Mouse (Mus musculus): Measurements from ENCODE around the gene Znhit1.

The Znhit1 gene

DNA sequence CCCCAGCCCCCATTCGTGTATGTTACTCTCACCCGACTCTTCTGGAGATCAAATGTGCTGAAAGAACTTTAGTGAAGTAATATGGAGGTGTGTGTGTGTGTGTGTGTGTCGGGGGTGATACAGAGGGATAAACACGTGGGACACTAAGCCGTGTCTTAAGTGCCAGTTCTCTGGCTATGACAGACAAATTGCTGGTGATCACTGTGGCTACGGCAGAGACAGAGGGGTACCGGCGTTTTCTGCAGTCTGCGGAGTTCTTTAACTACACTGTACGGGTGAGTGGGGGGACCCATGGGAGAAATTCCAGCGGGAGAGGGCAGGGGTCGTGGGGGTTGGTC lies at the start of gene Znhit1:
TSS of gene Znhit1 (minus strand) at position 88 of the 338 bp plus-strand sequence.
- DNase-seq, result no peak

DNA sequence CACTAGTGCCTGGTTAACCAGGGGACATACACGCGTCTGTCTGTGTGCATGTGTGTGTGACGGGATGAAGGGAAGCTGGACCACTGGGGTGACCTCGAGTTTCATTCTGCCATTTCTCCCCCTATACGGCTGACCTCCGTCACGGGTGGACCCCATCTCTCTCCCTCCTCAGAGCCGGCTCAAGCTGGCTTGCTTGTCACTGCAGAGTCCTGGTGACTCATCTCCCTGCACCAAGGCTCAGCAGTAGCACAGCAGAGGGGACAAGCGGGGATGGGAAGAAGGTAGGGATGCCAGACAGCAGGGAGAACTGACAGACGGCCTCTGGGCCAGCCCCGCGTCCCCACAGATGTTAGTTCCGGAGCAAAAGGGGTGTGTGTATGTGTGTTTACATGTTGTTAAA lies 48.4 kb upstream of the Znhit1 start:
- no peak for DNase-seq

DNA sequence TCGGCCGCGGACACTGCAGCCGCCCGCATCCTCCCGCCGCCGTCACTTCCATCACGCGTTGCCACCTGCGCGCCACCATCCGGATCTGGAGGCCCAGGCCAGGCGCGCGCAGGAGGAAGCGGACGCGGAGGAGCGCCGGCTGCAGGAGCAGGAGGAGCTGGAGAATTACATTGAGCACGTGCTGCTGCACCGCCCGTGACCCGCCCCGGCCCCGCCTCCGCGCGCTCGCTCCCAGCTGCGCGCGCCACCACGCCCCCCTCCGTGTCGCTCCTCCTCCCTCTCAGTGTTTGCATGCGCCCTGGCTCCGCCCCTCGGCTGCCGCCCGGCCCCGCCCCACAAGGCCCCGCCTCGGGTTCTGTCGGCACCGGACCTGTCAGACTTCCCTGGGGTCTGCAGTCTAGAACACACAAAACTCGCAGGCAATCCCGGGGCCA lies 44.8 kb upstream of the Znhit1 start:
- peak; percentile 72 for DNase-seq

DNA sequence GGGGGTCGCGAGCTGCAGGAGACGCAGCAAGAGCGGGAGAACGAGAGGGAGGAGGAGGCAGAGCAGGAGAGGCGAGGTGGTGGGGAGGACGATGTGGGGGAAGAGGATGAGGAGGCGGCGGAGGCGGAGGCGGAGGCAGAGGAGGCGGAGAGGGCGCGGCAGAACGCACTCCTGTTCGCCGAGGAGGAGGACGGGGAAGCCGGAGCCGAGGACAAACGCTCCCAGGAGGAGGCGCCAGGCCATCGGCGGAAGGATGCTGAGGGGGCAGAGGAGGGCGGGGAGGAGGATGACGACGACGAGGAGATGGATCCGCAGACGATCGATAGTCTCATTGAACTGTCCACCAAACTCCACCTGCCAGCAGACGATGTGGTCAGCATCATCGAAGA lies 44.2 kb upstream of the Znhit1 start:
- DNase-seq, result peak; percentile 34

DNA sequence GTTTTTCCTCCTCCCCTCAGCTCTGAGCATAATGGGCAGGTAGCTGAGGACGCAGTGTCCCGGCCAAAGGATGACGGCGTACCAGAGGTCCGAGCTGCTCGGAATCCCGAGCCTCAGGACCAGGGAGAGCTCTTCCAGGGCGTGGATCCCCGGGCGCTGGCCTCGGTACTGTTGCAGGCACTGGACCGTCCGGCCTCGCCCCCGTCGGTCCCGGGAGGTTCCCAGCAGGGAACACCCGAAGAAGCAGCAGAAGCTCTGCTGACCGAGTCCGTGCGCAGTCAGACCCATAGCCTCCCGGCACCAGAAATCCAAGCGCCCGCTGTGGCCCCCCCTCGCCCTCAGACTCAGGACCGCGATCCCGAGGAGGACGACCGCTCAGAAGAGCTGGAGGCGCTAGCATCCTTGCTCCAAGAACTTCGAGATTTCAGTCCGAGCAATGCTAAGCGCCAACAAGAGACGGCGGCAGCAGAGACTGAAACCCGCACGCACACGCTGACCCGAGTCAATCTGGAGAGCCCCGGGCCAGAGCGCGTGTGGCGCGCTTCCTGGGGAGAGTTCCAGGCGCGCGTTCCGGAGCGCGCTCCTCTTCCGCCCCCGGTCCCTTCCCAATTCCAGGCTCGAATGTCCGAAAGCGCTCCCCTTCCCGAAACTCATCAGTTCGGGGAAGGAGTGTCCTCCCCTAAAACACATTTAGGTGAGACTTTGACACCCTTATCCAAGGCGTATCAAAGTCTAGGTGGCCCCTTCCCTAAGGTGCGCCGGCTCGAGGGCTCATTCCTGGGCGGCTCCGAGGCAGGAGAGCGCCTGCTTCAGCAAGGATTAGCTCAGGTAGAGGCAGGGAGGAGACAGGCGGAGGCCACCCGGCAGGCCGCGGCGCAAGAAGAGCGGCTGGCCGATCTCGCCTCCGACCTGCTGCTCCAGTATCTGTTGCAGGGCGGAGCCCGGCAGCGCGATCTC lies 43.5 kb upstream of the Znhit1 start:
- DNase-seq, result peak; percentile 27

DNA sequence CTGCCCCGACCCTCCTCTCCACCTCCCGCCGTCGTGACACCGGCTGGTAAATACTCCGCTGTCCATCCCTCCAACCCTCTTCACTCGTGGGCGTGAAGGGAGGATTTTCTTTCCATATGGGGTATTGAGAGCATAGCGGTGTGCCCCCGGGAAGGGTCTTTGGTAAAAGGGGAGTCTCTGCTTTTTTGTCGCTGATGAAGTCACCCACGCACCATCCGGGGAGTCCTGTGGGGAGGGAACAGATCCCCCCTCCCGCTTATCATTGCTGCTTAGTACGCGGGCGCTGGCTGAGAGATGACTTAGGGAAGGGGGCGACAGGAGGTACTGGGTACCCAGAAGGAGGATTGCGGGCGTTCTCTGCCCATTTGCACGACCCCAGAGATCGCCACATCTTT lies 42.6 kb upstream of the Znhit1 start:
- no peak for DNase-seq

DNA sequence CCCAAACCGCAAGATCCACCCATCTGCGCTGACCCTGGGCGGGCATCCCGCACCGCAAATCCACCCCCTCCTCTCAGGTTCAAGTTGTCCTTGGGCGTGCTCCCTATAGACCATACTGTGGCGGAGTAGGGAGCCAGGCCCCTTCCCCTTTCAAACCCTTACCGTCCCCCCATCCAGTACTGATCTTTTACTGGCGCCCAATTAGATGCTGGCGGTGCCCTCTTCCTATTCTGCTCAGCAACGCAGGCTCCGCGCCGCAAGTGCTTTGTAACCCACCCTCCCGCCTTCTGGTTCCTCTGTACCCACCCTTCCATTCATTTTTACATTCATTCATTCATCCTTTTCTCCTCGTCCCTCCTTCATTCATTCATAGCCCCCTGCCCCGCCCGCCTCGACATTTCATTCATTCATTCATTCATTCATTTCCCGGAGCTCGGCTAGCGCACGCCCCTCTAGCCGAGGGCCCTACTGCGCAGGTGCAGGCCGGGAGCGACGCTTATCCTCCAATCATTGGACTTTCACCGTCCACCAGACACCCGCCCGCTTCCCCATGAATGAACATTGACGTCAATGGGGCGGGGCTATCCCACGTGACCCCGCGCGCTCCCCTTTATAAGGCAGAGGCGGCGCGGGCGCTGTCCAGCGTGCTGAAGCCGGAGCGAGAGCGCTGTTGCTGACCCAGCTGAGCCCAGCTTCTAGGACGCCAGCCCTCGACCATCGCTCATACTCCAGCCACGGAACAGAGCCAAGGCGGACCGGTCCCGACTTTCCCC lies 42.0 kb upstream of the Znhit1 start:
- DNase-seq, result peak; percentile 91

DNA sequence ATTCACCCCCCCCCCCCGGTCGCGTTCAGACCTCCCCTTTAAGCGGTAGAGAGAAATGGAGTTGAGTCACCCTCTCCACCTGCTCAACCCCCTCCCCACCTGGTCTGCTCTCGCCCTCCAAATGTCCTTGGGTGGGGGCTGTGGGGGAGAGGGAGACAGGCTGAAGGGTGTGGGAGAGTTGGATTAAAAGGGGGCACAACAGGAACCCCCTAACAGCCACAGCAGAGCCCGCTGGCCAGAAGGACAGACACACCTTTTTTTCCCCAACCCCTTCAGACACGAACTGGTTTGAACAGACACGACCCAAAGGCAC lies 41.4 kb upstream of the Znhit1 start:
- DNase-seq, result no peak

DNA sequence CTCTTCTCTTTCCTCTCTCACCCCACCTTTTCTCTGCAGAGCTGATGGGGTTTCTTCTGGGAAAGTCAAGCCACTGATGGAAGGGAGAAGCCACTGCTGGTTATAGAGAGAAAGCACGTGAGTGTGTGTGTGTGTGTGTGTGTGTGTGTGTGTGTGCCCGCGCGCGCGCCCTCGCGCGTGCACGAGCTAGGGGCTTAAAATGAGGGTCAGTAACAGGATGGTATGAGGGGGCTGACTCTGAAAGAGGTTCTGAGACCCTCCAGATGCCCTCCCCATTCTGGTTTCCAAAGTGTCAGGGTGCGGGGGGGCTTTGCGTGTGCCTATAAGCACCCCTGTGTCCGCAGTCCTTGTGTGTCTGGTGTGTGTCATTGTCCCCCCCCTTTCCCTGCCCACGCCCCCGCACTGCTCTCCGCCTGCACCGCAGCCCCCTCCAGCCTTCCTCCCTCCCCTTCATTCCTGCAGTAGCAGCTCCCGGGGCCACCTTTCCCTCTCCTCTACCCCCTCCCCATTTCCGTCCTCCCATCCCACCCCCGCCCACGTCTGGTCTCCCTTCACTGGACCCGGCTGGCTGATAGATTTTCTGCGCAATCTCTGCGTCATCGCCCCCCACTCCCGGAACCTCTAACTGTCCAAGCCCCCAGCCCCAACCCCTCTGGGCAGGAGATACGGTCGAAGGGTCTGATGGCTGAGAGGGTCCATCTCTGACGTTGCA lies 40.9 kb upstream of the Znhit1 start:
- DNase-seq, result no peak

DNA sequence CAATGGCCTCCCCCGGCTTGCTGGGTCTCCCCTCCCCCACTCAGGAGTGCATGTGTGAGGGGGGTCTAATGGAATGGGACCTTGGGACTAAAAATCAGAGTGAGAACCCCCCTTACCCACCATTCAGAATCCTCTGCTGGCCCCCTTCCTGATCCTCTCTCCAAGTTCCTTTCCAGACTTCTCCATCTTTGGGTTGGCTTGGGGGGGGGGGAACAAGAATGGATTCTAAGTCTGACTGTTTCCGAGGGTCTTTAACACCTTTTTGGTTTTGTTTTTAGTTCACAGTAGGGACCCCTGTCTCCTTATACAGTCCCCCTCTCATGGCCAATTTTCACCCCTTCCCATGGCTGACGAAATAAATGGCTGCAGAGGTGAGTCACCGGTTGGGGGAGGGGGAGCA lies 38.3 kb upstream of the Znhit1 start, which contains the start of gene Vgf:
TSS of gene Vgf (plus strand) at position 301 of the 400 bp plus-strand sequence.
- no peak for DNase-seq

DNA sequence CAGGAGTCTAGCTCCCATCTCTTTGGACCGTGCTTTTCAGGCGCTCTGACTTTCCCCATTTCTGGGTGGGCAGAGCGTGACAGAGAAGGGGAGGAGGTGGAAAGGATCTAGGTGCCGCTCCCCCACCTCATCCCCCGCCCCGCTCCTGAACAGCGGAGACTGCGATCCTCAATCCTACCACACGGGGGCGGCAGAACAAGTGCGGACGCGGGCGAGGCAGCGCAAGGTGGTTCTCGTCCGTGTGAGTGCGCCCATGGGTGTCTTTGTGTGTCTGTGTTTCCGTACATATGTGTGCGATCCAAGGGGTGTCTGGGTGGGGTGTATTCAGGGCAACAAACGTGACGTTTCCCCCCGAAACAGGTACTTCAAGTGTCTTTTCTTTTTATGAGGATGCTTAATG lies 37.3 kb upstream of the Znhit1 start:
- DNase-seq, result peak; percentile 69

DNA sequence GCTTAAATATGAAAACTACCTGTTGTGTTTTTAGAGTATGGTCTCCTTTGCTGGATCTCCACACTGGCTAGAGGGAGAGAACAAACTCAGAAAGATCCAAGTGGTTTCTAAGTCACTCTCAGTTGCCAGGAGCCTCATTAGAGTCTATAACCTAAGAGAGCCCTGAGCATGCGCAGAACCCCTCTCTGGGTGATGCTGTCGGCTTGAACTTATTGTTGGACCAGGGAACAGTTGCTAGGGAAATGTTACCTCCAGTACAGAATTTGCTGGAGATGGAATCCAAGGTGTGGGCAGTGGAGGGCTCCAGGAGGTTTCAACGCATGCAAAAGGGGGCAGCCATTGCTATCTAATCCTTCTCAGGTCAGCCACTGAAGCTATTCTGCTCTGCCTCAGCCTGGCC lies 36.5 kb upstream of the Znhit1 start:
- no peak for DNase-seq

DNA sequence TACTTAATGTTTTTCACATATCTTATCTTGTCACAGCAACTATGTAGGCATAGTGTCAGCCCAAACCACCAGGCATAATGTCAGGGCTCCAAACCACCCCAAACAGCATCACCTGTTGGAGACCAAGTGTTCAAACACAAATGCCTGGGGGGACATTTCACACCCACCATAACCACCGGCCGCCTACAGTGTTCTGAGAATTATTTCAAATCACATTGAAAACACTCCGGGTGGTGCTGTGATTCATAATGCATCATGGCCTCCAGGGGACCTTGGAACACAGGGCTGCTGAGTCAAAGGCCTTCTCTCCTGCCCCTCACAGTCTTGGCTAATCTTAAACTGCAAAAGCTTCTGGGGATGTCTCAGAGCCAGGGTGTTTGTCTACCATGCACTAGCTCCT lies 28.1 kb upstream of the Znhit1 start:
- no peak for DNase-seq

DNA sequence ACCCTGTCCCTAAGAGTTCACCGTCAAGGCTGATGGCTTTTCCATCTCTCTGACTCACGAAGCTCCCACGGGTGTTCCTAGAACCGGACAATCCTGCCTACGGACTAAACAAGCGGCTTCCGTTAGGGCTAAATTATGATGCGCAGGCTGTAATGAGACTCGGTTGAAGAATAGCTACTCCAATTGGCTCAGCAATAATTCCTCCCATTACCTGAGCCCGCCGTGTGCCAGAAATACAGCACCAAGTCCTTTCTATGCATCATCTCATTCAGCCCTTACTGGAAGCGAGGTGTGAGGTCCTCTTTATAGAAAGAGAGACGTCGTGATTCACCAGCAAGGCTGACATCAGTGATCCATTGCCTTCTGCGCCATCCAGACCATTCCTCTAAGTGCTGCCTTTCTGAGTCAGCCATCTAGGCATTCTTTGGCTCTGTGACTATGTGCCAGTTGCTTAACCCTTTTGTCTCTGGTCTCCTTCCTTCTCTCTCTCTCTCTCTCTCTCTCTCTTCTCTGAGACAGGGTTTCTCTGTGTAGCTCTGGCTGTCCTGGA lies 24.7 kb upstream of the Znhit1 start:
- DNase-seq, result no peak

DNA sequence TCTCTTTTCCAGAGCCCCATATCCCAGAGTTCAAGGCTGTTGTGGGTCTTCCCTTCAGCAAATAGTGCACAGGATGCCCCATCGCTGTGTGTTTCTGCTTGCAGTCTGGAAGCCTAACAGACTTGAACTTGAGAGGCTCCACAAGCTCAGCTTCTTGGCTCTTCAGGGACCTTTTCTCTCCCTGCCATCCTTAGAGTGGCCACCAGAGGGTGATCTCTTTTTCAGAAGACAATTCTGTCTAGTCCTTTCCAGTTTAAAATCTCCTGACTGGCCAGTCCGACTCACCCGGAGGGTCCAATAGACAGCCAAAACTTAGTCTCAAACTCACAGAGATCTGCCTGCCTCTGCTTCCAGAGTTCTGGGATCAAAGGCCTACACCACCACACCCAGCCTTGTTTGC lies 22.2 kb upstream of the Znhit1 start:
- DNase-seq, result no peak

DNA sequence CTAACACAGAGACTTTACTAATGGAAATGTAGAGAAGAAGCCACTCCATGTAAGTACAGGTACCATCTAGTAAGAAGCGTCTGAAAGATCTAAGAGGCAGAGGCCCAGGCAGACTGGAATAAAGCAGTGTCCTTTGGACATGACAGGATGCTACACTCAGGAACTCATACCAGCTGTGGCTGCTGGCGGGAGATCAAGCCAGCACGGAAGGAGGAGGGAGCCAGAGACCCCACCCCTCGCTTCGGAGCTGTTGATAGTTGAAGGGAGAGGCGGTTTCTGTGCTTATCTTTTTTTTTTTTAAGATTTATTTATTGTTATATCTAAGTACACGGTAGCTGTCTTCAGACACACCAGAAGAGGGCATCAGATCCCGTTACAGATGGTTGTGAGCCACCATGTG lies 19.5 kb upstream of the Znhit1 start:
- no peak for DNase-seq

DNA sequence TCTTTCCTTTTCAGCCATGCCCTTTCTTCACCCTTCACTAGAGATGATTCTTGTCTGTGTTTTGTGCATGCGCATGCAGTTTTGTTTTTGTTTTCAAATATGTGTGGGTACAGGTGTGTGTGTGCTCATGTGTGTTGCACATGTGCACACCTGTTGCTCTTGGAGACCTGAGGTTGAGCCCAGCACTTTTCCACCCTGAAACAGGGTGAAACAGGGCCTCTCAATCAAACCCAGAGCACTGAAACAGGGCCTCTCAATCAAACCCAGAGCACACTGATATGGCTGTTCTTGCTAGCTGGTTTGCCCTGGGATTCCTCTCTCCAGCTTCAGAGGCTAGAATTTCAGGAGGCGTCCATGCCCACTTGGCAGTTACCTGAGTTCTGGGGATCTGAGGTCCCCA lies 12.8 kb upstream of the Znhit1 start:
- DNase-seq, result no peak

DNA sequence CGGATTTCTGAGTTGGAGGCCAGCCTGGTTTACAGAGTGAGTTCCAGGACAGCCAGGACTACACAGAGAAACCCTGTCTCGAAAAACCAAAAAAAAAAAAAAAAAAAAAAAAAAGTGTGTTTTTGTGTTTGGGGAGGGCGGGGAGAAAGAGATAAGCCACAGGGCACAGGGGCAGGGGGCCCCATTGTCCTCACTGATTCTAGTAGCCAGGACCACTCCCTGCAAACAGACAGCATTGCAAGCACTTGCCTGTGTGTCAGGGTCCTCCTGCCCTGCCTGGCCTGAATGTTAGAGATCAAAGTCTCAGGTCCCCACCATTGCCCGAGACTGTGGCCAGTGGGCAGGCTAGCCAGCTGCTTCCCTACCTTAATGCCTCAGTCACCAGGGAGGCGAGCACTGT lies 11.6 kb upstream of the Znhit1 start:
- no peak for DNase-seq

DNA sequence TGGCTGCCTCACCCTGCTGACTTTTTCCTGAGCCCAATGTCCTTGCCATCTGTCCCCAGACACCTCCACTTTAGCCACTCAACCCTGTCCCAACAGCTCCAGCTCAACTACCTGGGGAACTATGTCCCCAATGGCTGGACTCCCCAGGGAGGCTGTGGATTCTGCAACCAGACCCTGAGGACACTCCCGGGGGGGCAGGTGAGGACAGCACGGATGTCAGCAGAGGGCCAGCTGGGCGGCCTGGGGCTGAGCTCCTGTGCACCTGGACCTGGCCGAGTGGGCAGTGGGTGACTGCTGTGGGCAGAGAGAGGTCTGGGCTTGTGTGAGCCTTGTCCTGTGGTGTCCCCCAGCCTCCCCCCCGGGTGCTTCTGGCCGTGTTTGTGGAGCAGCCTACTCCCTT lies 2.0 kb upstream of the Znhit1 start:
- no peak for DNase-seq

DNA sequence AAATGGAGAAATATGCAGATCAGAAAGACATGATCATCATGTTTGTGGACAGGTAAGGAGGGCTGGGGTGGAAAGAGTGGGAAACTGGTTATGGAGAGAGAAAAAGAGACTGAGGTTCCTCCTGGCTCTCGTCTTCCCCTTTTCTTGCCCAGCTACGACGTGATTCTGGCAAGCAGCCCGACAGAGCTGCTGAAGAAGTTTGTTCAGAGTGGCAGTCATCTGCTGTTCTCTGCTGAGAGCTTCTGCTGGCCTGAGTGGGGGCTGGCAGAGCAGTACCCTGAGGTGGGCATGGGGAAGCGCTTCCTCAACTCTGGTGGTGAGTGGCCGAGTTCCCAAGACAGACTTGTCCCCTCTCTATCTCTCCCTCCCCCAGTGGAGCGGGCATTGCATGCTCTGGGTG lies 599 bp upstream of the Znhit1 start:
- DNase-seq, result no peak

DNA sequence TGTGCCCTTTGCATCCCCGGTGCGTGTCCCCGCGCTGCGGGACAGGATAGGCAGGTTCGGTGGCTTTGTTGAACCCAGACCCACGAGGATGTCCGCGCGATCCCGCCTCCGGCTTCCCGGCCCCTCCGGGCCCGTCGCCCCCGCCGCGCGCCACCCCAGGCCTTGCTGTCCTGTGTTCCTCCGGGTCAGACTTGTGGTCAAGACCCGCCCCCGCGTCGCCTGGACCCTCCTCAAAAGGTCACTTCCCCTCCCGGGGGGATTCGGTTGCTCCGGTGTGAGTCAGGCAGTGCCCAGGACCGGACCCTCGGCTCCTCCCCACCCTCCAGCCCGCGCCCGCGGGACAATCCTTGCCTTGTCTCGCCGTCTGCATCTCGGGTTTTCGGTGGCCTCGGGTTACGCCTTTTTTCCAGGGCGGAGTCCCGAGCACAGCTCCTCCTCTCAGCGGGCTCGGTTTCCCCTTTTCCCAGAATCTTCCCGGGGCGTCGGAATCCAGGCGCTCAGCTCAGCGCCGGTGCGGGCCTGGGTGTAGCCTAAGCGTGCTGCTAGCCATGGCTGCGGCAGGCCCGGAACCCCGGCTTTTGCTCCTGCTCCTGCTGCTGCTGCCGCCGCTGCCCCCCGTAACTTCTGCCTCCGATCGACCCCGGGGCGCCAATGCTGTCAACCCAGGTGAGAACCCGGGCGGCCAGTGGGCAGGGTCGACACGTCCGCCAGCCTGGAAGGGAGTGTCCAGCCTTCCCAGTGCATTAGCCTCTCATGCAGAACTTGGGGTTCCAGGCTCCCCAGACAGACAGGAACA lies 485 bp downstream of the Znhit1 start:
- peak; percentile 76 for DNase-seq

DNA sequence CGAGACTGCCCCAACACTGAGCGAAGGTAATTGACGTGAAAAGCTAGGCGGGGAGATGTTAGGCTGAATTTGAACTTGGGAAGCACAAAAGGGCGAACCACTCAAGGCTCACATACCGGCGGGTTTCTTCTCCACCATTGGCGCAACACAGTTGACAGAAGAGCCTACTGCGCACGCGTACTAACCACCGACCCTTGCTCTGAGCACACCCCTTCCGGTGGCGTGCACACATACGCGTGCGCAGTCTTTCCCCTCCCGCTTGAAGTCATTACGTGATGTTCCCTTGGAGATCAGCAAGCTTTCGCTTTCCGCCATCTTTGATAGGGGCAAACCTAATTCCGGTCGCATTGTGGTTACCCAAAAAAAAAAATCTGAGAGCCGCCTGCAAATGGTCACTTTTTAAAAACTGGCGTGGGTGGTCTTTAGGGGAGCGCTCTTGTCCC lies 1.1 kb downstream of the Znhit1 start, which contains the start of gene Plod3:
TSS of gene Plod3 (plus strand) at position 325 of the 443 bp plus-strand sequence.
- peak; percentile 97 for DNase-seq
